Mouse (Mus musculus) heart, adult 2 months (tissue): ENCODE results near the gene Glis1. TPM values are rescaled to one million over a fixed set of nuclear protein-coding genes. Genes with fewer than 3 reads are reported as not detected.

Experiments
- DNase-seq, 2 experiments: peaks; one replicate each; pipeline ENCODE4 v3.0.0; 2021
- H3K27ac ChIP-seq: fragments of 200-600 bp; 2 replicates; pipeline ENCODE4 v1.8.1; 2022
- H3K27me3 ChIP-seq: fragments of 200-500 bp; 2 replicates; pipeline ENCODE4 v1.6.1; 2012; ENCODE audit warnings: mild to moderate bottlenecking, low read length, inconsistent platforms, mixed read lengths; ENCODE audit not compliant: control insufficient read depth, insufficient read depth
- H3K36me3 ChIP-seq: fragments of 200-500 bp; 2 replicates; pipeline ENCODE4 v1.6.1; 2012; ENCODE audit warnings: low read length, inconsistent platforms; ENCODE audit not compliant: control insufficient read depth, insufficient read depth
- H3K4me1 ChIP-seq: fragments of 200-500 bp; 2 replicates; pipeline ENCODE4 v1.6.1; 2011; ENCODE audit warnings: low read length; ENCODE audit not compliant: control insufficient read depth, insufficient read depth
- H3K4me3 ChIP-seq: fragments of 200-600 bp; 2 replicates; pipeline ENCODE4 v1.8.1; 2022
- H3K79me2 ChIP-seq: fragments of 200-500 bp; replicated peaks from 2 replicates; pipeline ENCODE4 v1.6.1; 2012; ENCODE audit warnings: mild to moderate bottlenecking, inconsistent platforms, low read length, moderate library complexity, mixed read lengths; ENCODE audit not compliant: control insufficient read depth, insufficient read depth
- H3K9ac ChIP-seq: fragments of 200-500 bp; 2 replicates; pipeline ENCODE4 v1.6.1; 2012; ENCODE audit warnings: low read depth, mild to moderate bottlenecking, control low read depth, inconsistent platforms, low read length, mixed read lengths
- CTCF ChIP-seq: fragments of 200-600 bp; IDR thresholded peaks from 2 replicates; pipeline ENCODE4 v1.8.1; 2022; ENCODE audit warnings: antibody characterized with exemption, mild to moderate bottlenecking, moderate library complexity
- EP300 ChIP-seq: fragments of 200-500 bp; IDR thresholded peaks from 2 replicates; pipeline ENCODE4 v1.6.1; 2011; ENCODE audit warnings: low read depth, low read length, control low read depth; ENCODE audit not compliant: insufficient read depth
- POLR2A ChIP-seq: fragments of 200-500 bp; IDR thresholded peaks from 2 replicates; pipeline ENCODE4 v1.6.1; 2011; ENCODE audit warnings: mild to moderate bottlenecking, low read depth, low read length, control low read depth; ENCODE audit not compliant: insufficient read depth
- WGBS: fragments of 180-500 bp; shearing (Covaris S2); methylation state at CpG from one replicate; pipeline ENCODE4 v1.1.7; 2018; 5-methylcytosine and 5-hydroxymethylcytosine counted together
- intact Hi-C: fragments of 180-260 bp; cut with DNase I; formaldehyde crosslinking; loops from one replicate; pipeline ENCODE4 v1.15.1; 2025
- polyA plus RNA-seq: library from polyadenylated mRNA; depleted of rRNA; stranded (reverse); fragments of >200 nt; gene quantifications from 2 replicates; pipeline ENCODE4 v1.2.3, GENCODE M21; 2012
- total RNA-seq, 2 experiments: library from RNA; stranded (reverse); gene quantifications; 2 replicates each; pipeline ENCODE4 v1.2.3; 2021

Glis1 gene
- total and polyA plus RNA-seq, 3 experiments: 0.29 to 0.52 (median 0.30) TPM

DNA sequence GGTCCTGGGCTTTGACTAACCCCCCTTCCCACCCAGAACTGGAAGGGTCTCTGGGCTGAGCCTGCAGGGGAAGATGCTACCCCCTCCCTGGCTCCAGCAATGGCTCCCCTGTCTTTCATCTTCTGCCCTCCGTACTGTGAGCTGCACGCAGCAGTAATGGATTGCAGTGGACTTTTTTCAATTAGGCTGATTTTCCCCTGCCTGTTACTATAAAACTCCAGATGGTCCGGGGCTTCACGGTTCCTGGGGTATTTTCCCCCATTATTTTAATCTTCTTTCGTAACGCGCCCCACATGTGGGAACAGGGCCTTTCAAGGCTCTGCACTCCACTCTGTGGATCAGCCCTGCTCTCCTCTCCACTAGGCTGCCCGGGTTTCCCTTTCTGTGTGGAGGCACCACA is 175.4 kb downstream of the Glis1 start:
- no peak for DNase-seq
- WGBS: 90% methylated on average over 8 of the region's 8 CpGs
- Histone ChIP-seq H3K9ac (no peak overlapping the region), H3K27ac (no peak overlapping the region), H3K36me3 (no peaks in the 10 kb centered on the region), H3K27me3 (no peaks in the 10 kb centered on the region), H3K4me1 (no peaks in the 10 kb centered on the region), H3K4me3 (no peak overlapping the region), H3K79me2 (no peaks in the 10 kb centered on the region)
- intact Hi-C loops: no loop called here
- TF ChIP-seq CTCF: no peak
- TF ChIP-seq EP300: no peak
- TF ChIP-seq POLR2A: no peak

DNA sequence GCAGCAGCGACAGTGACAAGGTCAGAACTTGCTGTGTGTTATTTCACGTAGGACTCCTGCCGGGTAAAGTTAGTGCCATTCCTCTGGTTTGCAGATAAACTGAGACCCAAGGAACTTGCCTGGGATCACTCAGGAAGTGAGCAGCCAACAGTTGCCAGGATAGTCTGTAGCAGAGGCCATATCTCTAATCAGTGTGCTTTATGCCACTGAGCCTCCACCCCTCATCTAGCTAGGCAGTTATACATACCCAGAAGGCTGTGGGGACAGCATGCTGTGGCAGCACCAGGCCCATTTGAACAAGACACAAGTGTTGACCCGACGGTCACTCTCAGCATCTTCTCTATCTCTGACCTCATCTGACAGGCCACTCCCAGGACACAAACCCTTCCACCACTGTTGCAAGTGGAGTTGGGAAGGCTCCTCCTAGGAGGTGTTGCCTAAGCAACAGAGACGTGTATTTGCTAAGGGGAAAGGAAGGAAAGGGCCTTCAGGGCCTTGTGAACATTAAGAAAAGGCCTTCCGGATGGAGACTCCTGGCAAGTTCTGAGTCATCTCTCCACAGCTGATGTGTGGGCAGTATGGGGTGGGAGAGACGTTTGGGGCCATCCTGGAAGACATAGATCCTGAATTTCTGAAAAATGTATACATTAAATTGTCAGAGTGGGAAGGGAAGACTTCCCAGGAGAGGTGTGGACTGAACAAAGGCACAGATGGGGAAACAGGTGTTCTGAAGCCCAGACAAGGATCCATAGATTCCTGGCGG is 177.7 kb downstream of the Glis1 start:
- no peak overlapping the region for H3K9ac ChIP-seq
- 56% methylated on average over 9 of the region's 9 CpGs for WGBS

DNA sequence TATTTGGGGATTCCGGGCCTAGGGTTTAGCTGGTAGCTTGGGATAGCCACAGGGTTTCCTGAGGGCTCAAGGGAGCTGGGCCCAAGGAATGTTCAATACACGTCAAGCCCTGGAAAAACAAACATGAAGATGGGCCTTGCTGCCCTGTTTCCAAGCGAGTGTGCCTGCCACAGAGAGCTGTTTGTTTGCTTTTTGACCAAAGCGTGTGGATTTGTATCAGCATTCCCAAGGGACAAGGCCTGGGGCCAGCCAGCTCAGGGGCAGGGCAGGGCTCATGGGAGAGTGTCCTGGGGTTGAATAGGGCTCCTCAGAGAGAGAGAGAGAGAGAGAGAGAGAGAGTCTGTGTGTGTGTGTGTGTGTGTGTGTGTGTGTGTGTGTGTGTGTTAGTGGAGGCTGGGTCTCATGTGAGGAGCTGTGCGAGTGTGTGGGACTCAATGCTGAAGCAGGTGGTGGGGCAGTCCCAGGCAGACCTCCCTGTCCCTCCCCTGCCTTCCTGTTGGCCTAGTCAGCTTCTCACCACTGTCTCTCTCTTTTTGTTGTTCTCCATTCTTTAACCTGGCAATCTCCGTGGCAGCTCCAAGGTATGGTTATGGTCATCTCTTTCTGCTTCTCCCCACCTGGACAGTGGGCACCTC is 183.3 kb downstream of the Glis1 start:
- no peak for DNase-seq
- Histone ChIP-seq H3K27ac (no peak overlapping the region), H3K36me3 (no peaks in the 10 kb centered on the region), H3K4me1 (no peaks in the 10 kb centered on the region), H3K9ac (no peak overlapping the region), H3K4me3 (no peak overlapping the region), H3K27me3 (no peaks in the 10 kb centered on the region), H3K79me2 (no peaks in the 10 kb centered on the region)
- intact Hi-C loops: no loop called here
- WGBS: 47% methylated on average over 6 of the region's 6 CpGs
- TF ChIP-seq EP300 (no peak), POLR2A (no peak), CTCF (no peak)

More for the DNA sequence above, 177.7 kb downstream of the Glis1 start:
- Histone ChIP-seq H3K4me1 (no peaks in the 10 kb centered on the region), H3K27ac (no peak overlapping the region), H3K27me3 (no peaks in the 10 kb centered on the region), H3K36me3 (no peaks in the 10 kb centered on the region), H3K79me2 (no peaks in the 10 kb centered on the region), H3K4me3 (no peak overlapping the region)
- intact Hi-C loops: no loop called here
- TF ChIP-seq POLR2A (no peak), CTCF (no peak), EP300 (no peak)
- no peak for DNase-seq

DNA sequence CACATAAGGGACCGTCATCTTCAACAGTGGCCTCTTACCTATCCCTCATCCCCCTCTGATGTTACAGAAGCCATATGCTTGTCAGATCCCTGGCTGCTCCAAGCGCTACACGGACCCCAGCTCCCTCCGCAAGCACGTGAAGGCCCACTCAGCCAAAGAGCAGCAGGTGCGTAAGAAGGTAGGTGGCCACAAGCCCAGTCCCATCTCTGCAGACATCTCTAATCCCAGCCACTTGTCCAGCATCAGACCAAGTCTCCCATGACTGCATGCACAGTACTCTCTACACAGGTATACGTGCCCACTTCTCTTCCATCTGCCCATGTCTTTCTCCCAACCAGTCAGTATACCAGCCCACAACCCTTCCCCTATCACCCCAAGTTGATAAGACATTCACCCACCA is 185.1 kb downstream of the Glis1 start:
- H3K36me3 ChIP-seq: no peaks in the 10 kb centered on the region
- H3K27me3 ChIP-seq: no peaks in the 10 kb centered on the region
- no peaks in the 10 kb centered on the region for H3K4me1 ChIP-seq
- H3K79me2 ChIP-seq: no peaks in the 10 kb centered on the region
- no peak overlapping the region for H3K9ac ChIP-seq
- no peak overlapping the region for H3K27ac ChIP-seq
- intact Hi-C loops: no loop called here
- TF ChIP-seq POLR2A (no peak), CTCF (no peak), EP300 (no peak)
- 98% methylated on average over 7 of the region's 7 CpGs for WGBS
- H3K4me3 ChIP-seq: no peak overlapping the region
- no peak for DNase-seq

DNA sequence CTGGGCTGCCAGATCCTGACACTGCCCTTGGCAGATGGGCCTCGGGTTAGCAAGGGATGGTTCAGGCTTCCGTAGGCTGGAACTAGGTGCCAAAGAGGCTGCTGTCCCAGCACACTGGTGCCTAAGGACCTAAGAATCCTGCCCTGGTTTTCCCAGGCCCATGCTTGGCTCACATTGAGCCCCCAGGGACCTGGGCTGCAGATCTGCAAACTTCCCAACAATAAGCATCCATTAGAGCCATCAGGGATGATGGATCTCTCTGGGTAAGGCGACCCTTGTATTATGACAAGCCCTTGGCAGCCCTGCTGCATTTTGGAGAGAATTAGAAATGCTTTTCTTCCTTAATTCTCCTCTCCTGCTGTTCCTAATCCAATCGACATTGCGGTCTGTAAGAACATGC is 187.0 kb downstream of the Glis1 start:
- no peaks in the 10 kb centered on the region for H3K79me2 ChIP-seq
- TF ChIP-seq CTCF (no peak), EP300 (no peak), POLR2A (no peak)
- no peaks in the 10 kb centered on the region for H3K36me3 ChIP-seq
- no peak overlapping the region for H3K27ac ChIP-seq
- H3K9ac ChIP-seq: no peak overlapping the region
- WGBS: 77% methylated on average over 5 of the region's 5 CpGs
- intact Hi-C loops: no loop called here
- H3K4me1 ChIP-seq: no peaks in the 10 kb centered on the region
- H3K27me3 ChIP-seq: no peaks in the 10 kb centered on the region; the same call in 1 of the 2 replicates
- no peak for DNase-seq
- no peak overlapping the region for H3K4me3 ChIP-seq

DNA sequence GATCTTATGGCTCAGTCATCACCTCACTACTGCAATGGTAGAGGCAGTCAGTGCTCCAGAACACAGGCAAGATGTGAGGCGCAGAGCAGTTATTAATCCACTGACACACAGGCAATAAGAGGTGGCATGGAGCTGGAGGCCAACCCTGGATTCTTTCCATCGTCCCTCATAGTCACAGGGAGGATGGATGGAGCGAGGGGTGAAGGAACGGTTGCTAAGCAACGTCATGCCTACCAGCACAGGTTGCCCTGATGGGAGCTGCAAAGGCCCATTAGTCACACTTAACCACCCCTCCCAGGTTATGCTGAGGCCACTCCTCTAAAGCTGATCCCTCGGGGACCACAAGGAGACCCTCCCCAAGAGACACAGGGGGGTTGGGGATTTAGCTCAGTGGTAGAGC is 187.9 kb downstream of the Glis1 start:
- 83% methylated on average over 6 of the region's 6 CpGs for WGBS
- TF ChIP-seq EP300: no peak
- no peak for TF ChIP-seq POLR2A
- TF ChIP-seq CTCF: no peak
- Histone ChIP-seq H3K36me3 (no peaks in the 10 kb centered on the region), H3K27ac (no peak overlapping the region), H3K79me2 (no peaks in the 10 kb centered on the region), H3K4me1 (no peaks in the 10 kb centered on the region), H3K27me3 (no peaks in the 10 kb centered on the region; the same call in 1 of the 2 replicates), H3K9ac (no peak overlapping the region), H3K4me3 (no peak overlapping the region)
- no peak for DNase-seq
- intact Hi-C loops: no loop called here
